Mouse (Mus musculus) heart, embryonic 11.5 days (tissue): ENCODE measurements around the gene Gm44790. TPM values are rescaled to one million over a fixed set of nuclear protein-coding genes. Genes with fewer than 3 reads are reported as not detected.

Experiments used
- ATAC-seq: fragments of 200-750 bp; cut with Nextera tagmentation; replicated peaks from 2 replicates; pipeline ENCODE4 v1.8.0; 2017; ENCODE audit warnings: moderate library complexity; ENCODE audit not compliant: insufficient number of reproducible peaks, low FRiP score, low TSS enrichment
- H3K27ac ChIP-seq: fragments of 300-500 bp; sonication (generic); 2 replicates; pipeline ENCODE4 v1.5.1; 2014; ENCODE audit warnings: mild to moderate bottlenecking, low read depth, low read length
- H3K27me3 ChIP-seq: fragments of 300-500 bp; sonication (generic); 2 replicates; pipeline ENCODE4 v1.6.1; 2014; ENCODE audit warnings: mild to moderate bottlenecking, low read length, mixed read lengths; ENCODE audit not compliant: control insufficient read depth, insufficient read depth
- H3K36me3 ChIP-seq: fragments of 300-500 bp; sonication (generic); 2 replicates; pipeline ENCODE4 v1.6.1; 2014; ENCODE audit warnings: mild to moderate bottlenecking, low read length, moderate library complexity, mixed read lengths; ENCODE audit not compliant: control insufficient read depth, insufficient read depth
- H3K4me1 ChIP-seq: fragments of 300-500 bp; sonication (generic); 2 replicates; pipeline ENCODE4 v1.6.1; 2014; ENCODE audit warnings: low read length; ENCODE audit not compliant: control insufficient read depth, insufficient read depth
- H3K4me2 ChIP-seq: fragments of 300-500 bp; sonication (generic); 2 replicates; pipeline ENCODE4 v1.6.1; 2014; ENCODE audit warnings: mild to moderate bottlenecking, moderate library complexity
- H3K4me3 ChIP-seq: fragments of 300-500 bp; sonication (generic); 2 replicates; pipeline ENCODE4 v1.5.1; 2014; ENCODE audit warnings: low read depth, low read length
- H3K9ac ChIP-seq: fragments of 300-500 bp; sonication (generic); 2 replicates; pipeline ENCODE4 v1.6.1; 2014; ENCODE audit warnings: mild to moderate bottlenecking, low read depth, low read length, moderate library complexity
- H3K9me3 ChIP-seq: fragments of 300-500 bp; sonication (generic); replicated peaks from 2 replicates; pipeline ENCODE4 v1.6.1; 2016; ENCODE audit warnings: low read length; ENCODE audit not compliant: control insufficient read depth
- WGBS: fragments of 180-500 bp; shearing (Covaris S2); extraction: QIAGEN DNeasy Blood & Tissue Kit; methylation state at CpG from one replicate; pipeline ENCODE4 v1.1.7; 2014; ENCODE audit not compliant: insufficient replicate concordance; 5-methylcytosine and 5-hydroxymethylcytosine counted together
- polyA plus RNA-seq: library from polyadenylated mRNA; unstranded; fragments of >200 nt; fragmentation: Nextera tagmentation; extraction: Ambion mirVana; gene quantifications from 2 replicates; pipeline ENCODE4 v1.2.1, GENCODE M21; 2014

The Gm44790 gene
- polyA plus RNA-seq, 1 experiment from 2014 or later: not detected

GRCm38 (mm10) chr6:86391326-86391725, 35.1 kb upstream of the Gm44790 start:
- Histone ChIP-seq H3K36me3 (peaks cover 29% of the 10 kb centered on the region), H3K27ac (no peak overlapping the region), H3K4me1 (peaks cover 15% of the 10 kb centered on the region), H3K9ac (no peak overlapping the region), H3K9me3 (no peaks in the 10 kb centered on the region), H3K4me3 (no peak overlapping the region), H3K27me3 (no peaks in the 10 kb centered on the region), H3K4me2 (no peak overlapping the region)
- WGBS: 95% methylated on average over 5 of the region's 5 CpGs
- ATAC-seq: no peak

DNA sequence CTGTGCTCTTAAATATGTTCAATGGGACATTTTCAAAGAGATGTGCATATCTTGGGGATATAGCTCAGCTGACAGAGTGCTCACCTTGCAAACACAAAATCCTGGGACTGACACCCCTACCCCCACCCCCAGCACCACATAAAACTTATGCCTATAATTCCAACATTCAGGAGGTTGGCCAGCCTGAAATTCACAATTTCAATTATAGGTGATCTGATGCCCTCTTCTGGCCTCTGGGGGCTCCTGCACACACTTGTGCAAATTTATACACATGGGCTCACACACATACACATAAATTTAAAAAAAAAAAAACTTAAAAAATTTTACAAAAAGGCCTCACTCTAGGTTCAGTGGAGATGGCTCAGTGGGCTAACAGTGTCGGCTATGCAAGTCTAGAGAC, 33.3 kb upstream of the Gm44790 start:
- WGBS: 71% methylated on average over 1 of the region's 1 CpGs
- Histone ChIP-seq H3K9me3 (no peaks in the 10 kb centered on the region), H3K4me3 (no peak overlapping the region), H3K36me3 (peaks cover 27% of the 10 kb centered on the region), H3K27ac (no peak overlapping the region), H3K4me2 (no peak overlapping the region), H3K27me3 (no peaks in the 10 kb centered on the region), H3K9ac (no peak overlapping the region), H3K4me1 (peaks cover 21% of the 10 kb centered on the region)
- no peak for ATAC-seq

DNA sequence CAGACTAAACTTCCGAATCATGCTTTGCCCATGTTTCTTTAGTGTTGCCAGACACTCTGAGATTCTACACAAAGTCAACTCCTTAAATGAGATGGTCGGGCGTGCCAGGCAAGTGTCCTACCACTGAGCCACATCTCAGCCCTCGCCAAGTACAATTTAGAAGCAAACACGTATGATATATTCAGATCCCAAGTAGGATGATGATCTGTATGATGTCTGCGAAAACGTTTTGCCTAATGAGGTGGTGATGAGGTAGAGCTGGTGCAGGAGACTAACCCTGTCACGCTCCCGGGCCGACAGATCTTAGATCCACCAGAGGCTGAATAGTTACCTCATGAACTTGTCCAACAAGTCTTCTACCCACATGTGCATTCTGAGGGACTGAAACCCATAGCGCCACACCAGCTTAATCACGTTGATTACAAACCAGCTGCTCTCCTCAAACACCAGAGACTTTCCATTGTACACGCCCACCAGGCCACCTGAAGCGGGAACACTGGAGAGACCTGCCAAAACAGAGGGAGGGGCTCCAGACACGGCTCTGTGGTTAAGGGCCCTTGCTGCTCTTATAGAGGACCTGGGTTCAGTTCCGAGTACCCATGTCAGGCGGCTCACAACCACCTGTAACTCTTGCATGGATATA, 32.3 kb upstream of the Gm44790 start:
- Histone ChIP-seq H3K27ac (no peak overlapping the region), H3K4me1 (peaks cover 21% of the 10 kb centered on the region), H3K9ac (no peak overlapping the region), H3K9me3 (no peaks in the 10 kb centered on the region), H3K27me3 (no peaks in the 10 kb centered on the region), H3K4me3 (no peak overlapping the region), H3K4me2 (no peak overlapping the region), H3K36me3 (peaks cover 21% of the 10 kb centered on the region)
- ATAC-seq: no peak
- 87% methylated on average over 17 of the region's 17 CpGs for WGBS

- WGBS: 80% methylated on average over 9 of the region's 9 CpGs
- peaks cover 21% of the 10 kb centered on the region for H3K4me1 ChIP-seq
- peak overlapping the region; percentile 52; the same call in 1 of the 2 replicates for H3K9ac ChIP-seq
- H3K4me3 ChIP-seq: no peak overlapping the region
- ATAC-seq: no peak
- H3K9me3 ChIP-seq: no peaks in the 10 kb centered on the region
- peaks cover 17% of the 10 kb centered on the region for H3K36me3 ChIP-seq
- no peaks in the 10 kb centered on the region for H3K27me3 ChIP-seq
- H3K27ac ChIP-seq: no peak overlapping the region
- H3K4me2 ChIP-seq: peak overlapping the region; percentile 44
Observed at GRCm38 (mm10) chr6:86395021-86395420, 31.4 kb upstream of the Gm44790 start.

DNA sequence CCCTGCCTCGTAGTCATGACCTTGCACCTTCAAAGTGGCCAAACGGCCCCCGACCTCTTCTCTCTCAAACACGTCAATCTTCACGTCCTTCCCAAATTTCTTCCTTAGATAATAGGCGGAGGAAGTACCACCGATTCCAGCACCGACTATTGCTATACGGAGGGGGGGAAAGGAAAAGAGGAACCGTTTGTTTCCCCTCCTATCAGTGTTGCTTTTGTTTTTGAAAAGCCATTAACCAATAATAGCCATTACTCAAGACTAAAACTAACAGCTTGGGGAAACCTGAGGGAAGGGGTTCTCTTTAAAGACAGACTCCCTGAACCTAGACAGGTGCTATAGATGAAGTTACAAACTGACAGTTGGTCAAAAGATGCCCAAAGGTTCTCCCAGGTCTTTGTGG, 30.5 kb upstream of the Gm44790 start:
- WGBS: 27% methylated on average over 10 of the region's 10 CpGs
- Histone ChIP-seq H3K27me3 (no peaks in the 10 kb centered on the region), H3K4me1 (peaks cover 21% of the 10 kb centered on the region), H3K4me2 (peak overlapping the region; percentile 96), H3K9me3 (no peaks in the 10 kb centered on the region), H3K9ac (peak overlapping the region; percentile 85), H3K36me3 (peaks cover 11% of the 10 kb centered on the region), H3K27ac (no peak overlapping the region; the same call in 1 of the 2 replicates), H3K4me3 (peak overlapping the region; percentile 86)
- ATAC-seq: no peak

- peak; percentile 90 for ATAC-seq
- Histone ChIP-seq H3K4me2 (peak within 1 kb of the TSS; percentile 96), H3K27me3 (no peaks in the 10 kb centered on the region), H3K27ac (peak within 1 kb of the TSS; percentile 80), H3K9ac (peak within 1 kb of the TSS; percentile 85), H3K9me3 (no peaks in the 10 kb centered on the region), H3K36me3 (peaks cover 5% of the 10 kb centered on the region), H3K4me1 (peaks cover 21% of the 10 kb centered on the region), H3K4me3 (peak within 1 kb of the TSS; percentile 86)
- WGBS: under 1% methylated on average over 50 of the region's 51 CpGs
Observed at GRCm38 (mm10) chr6:86396581-86397256, 29.7 kb upstream of the Gm44790 start, which contains the start of gene Pcyox1. TSS of gene Pcyox1 (minus strand) at chr6:86397154.

GRCm38 (mm10) chr6:86397257-86397980, 29.0 kb upstream of the Gm44790 start:
- Histone ChIP-seq H3K27me3 (no peaks in the 10 kb centered on the region), H3K4me2 (peak overlapping the region; percentile 96), H3K9ac (peak overlapping the region; percentile 85), H3K36me3 (no peaks in the 10 kb centered on the region), H3K9me3 (no peaks in the 10 kb centered on the region), H3K4me3 (peak overlapping the region; percentile 86), H3K4me1 (peaks cover 21% of the 10 kb centered on the region), H3K27ac (peak overlapping the region; percentile 80)
- WGBS: 4% methylated on average over 14 of the region's 14 CpGs
- ATAC-seq: no peak

GRCm38 (mm10) chr6:86398986-86399385, 27.5 kb upstream of the Gm44790 start:
- H3K4me2 ChIP-seq: no peak overlapping the region
- H3K4me1 ChIP-seq: peaks cover 21% of the 10 kb centered on the region
- no peak overlapping the region for H3K27ac ChIP-seq
- H3K4me3 ChIP-seq: no peak overlapping the region
- 82% methylated on average over 2 of the region's 2 CpGs for WGBS
- no peaks in the 10 kb centered on the region for H3K9me3 ChIP-seq
- H3K27me3 ChIP-seq: no peaks in the 10 kb centered on the region
- no peak overlapping the region for H3K9ac ChIP-seq
- no peak for ATAC-seq
- H3K36me3 ChIP-seq: no peaks in the 10 kb centered on the region
